ENCODE assay signal across 8 mouse cellular contexts in genomic region chr12:65075733-65076310, GRCm38 (mm10). TPM values are rescaled to one million over a fixed set of nuclear protein-coding genes. Genes with fewer than 3 reads are reported as not detected.
A peak's percentile ranks its signal among the peaks of the same experiment; 100 is the strongest.
DNase-seq lines count a peak whose midpoint lies in the region; ATAC-seq and TF ChIP-seq lines count a peak whose summit lies in the region.

No protein-coding gene starts in this region.

- H3K27ac ChIP-seq in cerebellum, adult 2 months (ENCODE audit: insufficient read depth, low read length): 0 out of 2 replicates have a peak overlapping the region, but pooled peaks have one; percentile 18
- peak overlapping the region; percentile 83 for H3K27ac ChIP-seq in lung, embryonic 16.5 days (ENCODE audit: low read length)
- H3K27ac ChIP-seq in forebrain, embryonic 16.5 days (ENCODE audit: low read length): peak overlapping the region; percentile 92
- no peak overlapping the region for H3K27ac ChIP-seq in macrophage

- TF ChIP-seq CTCF in cerebellum, adult 2 months (IDR thresholded peaks at IDR 0.05; ENCODE audit: borderline replicate concordance, insufficient read depth, low read depth, low read length): no peak

- TF ChIP-seq POLR2A in cerebellum, adult 2 months (IDR thresholded peaks at IDR 0.05; ENCODE audit: borderline replicate concordance, insufficient read depth, low read length): no peak

- H3K4me1 ChIP-seq in cerebellum, adult 2 months (ENCODE audit: control insufficient read depth, insufficient read depth, low read length): no peaks in the 10 kb centered on the region
- peaks cover 20% of the 10 kb centered on the region for H3K4me1 ChIP-seq in lung, embryonic 16.5 days (replicated peaks; ENCODE audit: control insufficient read depth, insufficient read depth, low read length)
- H3K4me1 ChIP-seq in forebrain, embryonic 16.5 days (replicated peaks; ENCODE audit: control insufficient read depth, insufficient read depth, low read length): peaks cover 31% of the 10 kb centered on the region

- H3K9ac ChIP-seq in lung, embryonic 16.5 days (ENCODE audit: low read length): peak overlapping the region; percentile 87
- peak overlapping the region; percentile 81 for H3K9ac ChIP-seq in forebrain, embryonic 16.5 days (replicated peaks; ENCODE audit: low read depth, low read length)

- DNase-seq in cerebellum, adult 2 months: no peak
- DNase-seq in cerebellum, adult 11 months: no peak
- DNase-seq in lung, adult 18-20 months: no peak
- no peak for DNase-seq in spleen, postnatal 4 days (ENCODE audit: low spot score in 2 of 2)
- no peak for DNase-seq in cerebellum, postnatal 14 days

- H3K27me3 ChIP-seq in cerebellum, adult 2 months (ENCODE audit: control insufficient read depth, insufficient read depth, low read length): no peaks in the 10 kb centered on the region
- no peaks in the 10 kb centered on the region for H3K27me3 ChIP-seq in lung, embryonic 16.5 days (ENCODE audit: control insufficient read depth, insufficient read depth, low read depth, low read length)
- H3K27me3 ChIP-seq in forebrain, embryonic 16.5 days (replicated peaks; ENCODE audit: control insufficient read depth, insufficient read depth, low read length): no peaks in the 10 kb centered on the region

- H3K4me3 ChIP-seq in cerebellum, adult 2 months (replicated peaks; ENCODE audit: insufficient read depth, low read depth, low read length): peak overlapping the region; percentile 100
- H3K4me3 ChIP-seq in lung, embryonic 16.5 days (ENCODE audit: low read length): peak overlapping the region; percentile 73
- peak overlapping the region; percentile 87 for H3K4me3 ChIP-seq in forebrain, embryonic 16.5 days (replicated peaks; ENCODE audit: low read length)
- peak overlapping the region; percentile 70 for H3K4me3 ChIP-seq in macrophage (ENCODE audit: inconsistent target)

- H3K4me2 ChIP-seq in lung, embryonic 16.5 days (ENCODE audit: low read depth, low read length): peak overlapping the region; percentile 95
- peak overlapping the region; percentile 76 for H3K4me2 ChIP-seq in forebrain, embryonic 16.5 days (ENCODE audit: low read length)

- ATAC-seq in lung, embryonic 16.5 days (ENCODE audit: low read depth): peak; percentile 1
- ATAC-seq in forebrain, embryonic 16.5 days: peak; percentile 13

- under 1% methylated on average over 41 of the region's 41 CpGs for WGBS in cerebellum, adult 2 months
- WGBS in lung, embryonic 16.5 days: under 1% methylated on average over 41 of the region's 41 CpGs
- WGBS in forebrain, embryonic 16.5 days: under 1% methylated on average over 40 of the region's 41 CpGs
- WGBS in macrophage (ENCODE audit: missing documents): 0% methylated on average over 41 of the region's 41 CpGs

- H3K79me2 ChIP-seq in macrophage (ENCODE audit: inconsistent target): peaks cover 8% of the 10 kb centered on the region; the same call in 1 of the 2 replicates

- H3K36me3 ChIP-seq in lung, embryonic 16.5 days (ENCODE audit: control insufficient read depth, insufficient read depth, low read length): no peaks in the 10 kb centered on the region; the same call in 1 of the 2 replicates
- H3K36me3 ChIP-seq in forebrain, embryonic 16.5 days (ENCODE audit: control insufficient read depth, insufficient read depth): 0 out of 2 replicates have a peak, but pooled peaks cover 2% of the 10 kb centered on the region
- no peaks in the 10 kb centered on the region for H3K36me3 ChIP-seq in macrophage (ENCODE audit: inconsistent target)

- no peaks in the 10 kb centered on the region for H3K9me3 ChIP-seq in lung, embryonic 16.5 days (ENCODE audit: control insufficient read depth, low read length)
- H3K9me3 ChIP-seq in forebrain, embryonic 16.5 days (ENCODE audit: control insufficient read depth, low read length): no peaks in the 10 kb centered on the region

RNA-seq across cellular contexts. Expression of gene Fancm, which starts 0.4 kb away (rescaled TPM):
- polyA plus RNA-seq in cerebellum, adult 2 months (2012; rRNA removed): 6.5 and 9.9 TPM in 2 replicates
- polyA plus RNA-seq in lung, embryonic 16.5 days (2015; fragmentation: Nextera tagmentation; extraction: Ambion mirVana): 6.3 and 7.9 TPM in 2 replicates
- 7.5 and 8.0 TPM in 2 replicates for polyA plus RNA-seq in forebrain, embryonic 16.5 days (2015; fragmentation: Nextera tagmentation; extraction: Ambion mirVana)
- 10 to 100 TPM; 11.6 to 42.4 (median 21.2) TPM for total RNA-seq in macrophage (2018; cell fraction: chromatin; rRNA removed)
- total RNA-seq in macrophage (2018; cell fraction: cytosol; rRNA removed): 1 to 10 TPM; 1.4 to 6.2 (median 2.7) TPM
- total RNA-seq in macrophage (2018; cell fraction: nucleus; rRNA removed): 10 to 100 TPM in 15 of 26 experiments, 1 to 10 TPM in 11; 4.1 to 28.9 (median 12.4) TPM
- polyA plus RNA-seq in macrophage (2018): 2.3 to 5.2 TPM (median 5.0 TPM) in 3 replicates

RNA-seq across cellular contexts. Expression of gene Fkbp3, which starts 2.0 kb away (rescaled TPM):
- polyA plus RNA-seq in cerebellum, adult 2 months (2012; rRNA removed): 311 and 320 TPM in 2 replicates
- 320 and 349 TPM in 2 replicates for polyA plus RNA-seq in lung, embryonic 16.5 days (2015; fragmentation: Nextera tagmentation; extraction: Ambion mirVana)
- polyA plus RNA-seq in forebrain, embryonic 16.5 days (2015; fragmentation: Nextera tagmentation; extraction: Ambion mirVana): 392 and 400 TPM in 2 replicates
- total RNA-seq in macrophage (2018; cell fraction: chromatin; rRNA removed): 10 to 100 TPM in 20 of 26 experiments, 1 to 10 TPM in 6; 6.5 to 35.0 (median 16.4) TPM
- 10 to 100 TPM; 24.6 to 52.8 (median 38.3) TPM for total RNA-seq in macrophage (2018; cell fraction: cytosol; rRNA removed)
- total RNA-seq in macrophage (2018; cell fraction: nucleus; rRNA removed): 10 to 100 TPM in 22 of 26 experiments, 1 to 10 TPM in 4; 8.1 to 45.3 (median 16.8) TPM
- polyA plus RNA-seq in macrophage (2018): 40.8 to 95.0 TPM (median 60.5 TPM) in 3 replicates

RNA-seq across cellular contexts. Expression of gene Prpf39, which starts 39.7 kb away (rescaled TPM):
- 48.6 and 51.9 TPM in 2 replicates for polyA plus RNA-seq in cerebellum, adult 2 months (2012; rRNA removed)
- polyA plus RNA-seq in lung, embryonic 16.5 days (2015; fragmentation: Nextera tagmentation; extraction: Ambion mirVana): 50.2 and 51.0 TPM in 2 replicates
- 62.9 and 73.4 TPM in 2 replicates for polyA plus RNA-seq in forebrain, embryonic 16.5 days (2015; fragmentation: Nextera tagmentation; extraction: Ambion mirVana)
- 100 to 1,000 TPM; 280 to 710 (median 376) TPM for total RNA-seq in macrophage (2018; cell fraction: chromatin; rRNA removed)
- total RNA-seq in macrophage (2018; cell fraction: cytosol; rRNA removed): 10 to 100 TPM in 16 of 26 experiments, 1 to 10 TPM in 10; 6.2 to 22.0 (median 11.1) TPM
- total RNA-seq in macrophage (2018; cell fraction: nucleus; rRNA removed): 100 to 1,000 TPM; 120 to 382 (median 220) TPM
- 15.7 to 24.7 TPM (median 24.3 TPM) in 3 replicates for polyA plus RNA-seq in macrophage (2018)
